Mouse (Mus musculus): ENCODE data around the gene Umad1. TPM values are rescaled to one million over a fixed set of nuclear protein-coding genes. Genes with fewer than 3 reads are reported as not detected.

The Umad1 gene
- polyA plus RNA-seq, 1 experiment from 2014 or later: 30.0 TPM

GRCm38 (mm10) chr6:8373051-8373450 is 114.0 kb downstream of the Umad1 start:
- no peak for ATAC-seq (ENCODE audit: insufficient read depth, low FRiP score)
- Histone ChIP-seq H3K4me1 (ENCODE audit: control insufficient read depth, insufficient read depth, low read length) (no peaks in the 10 kb centered on the region), H3K9ac (ENCODE audit: low read length) (no peak overlapping the region), H3K36me3 (ENCODE audit: control insufficient read depth, insufficient read depth, low read length) (no peaks in the 10 kb centered on the region), H3K4me3 (replicated peaks; ENCODE audit: low read length) (no peak overlapping the region), H3K27me3 (ENCODE audit: control insufficient read depth, insufficient read depth, low read length) (no peaks in the 10 kb centered on the region), H3K9me3 (replicated peaks; ENCODE audit: control insufficient read depth, low read length) (no peaks in the 10 kb centered on the region), H3K4me2 (ENCODE audit: low read depth, low read length) (no peak overlapping the region), H3K27ac (ENCODE audit: low read length) (no peak overlapping the region)
- WGBS: 64% methylated on average over 2 of the region's 2 CpGs

- ATAC-seq (ENCODE audit: insufficient read depth, low FRiP score): no peak
- Histone ChIP-seq H3K27ac (ENCODE audit: low read length) (no peak overlapping the region), H3K27me3 (ENCODE audit: control insufficient read depth, insufficient read depth, low read length) (no peaks in the 10 kb centered on the region), H3K9ac (ENCODE audit: low read length) (no peak overlapping the region), H3K4me2 (ENCODE audit: low read depth, low read length) (no peak overlapping the region), H3K4me1 (ENCODE audit: control insufficient read depth, insufficient read depth, low read length) (no peaks in the 10 kb centered on the region), H3K4me3 (replicated peaks; ENCODE audit: low read length) (no peak overlapping the region), H3K9me3 (replicated peaks; ENCODE audit: control insufficient read depth, low read length) (no peaks in the 10 kb centered on the region), H3K36me3 (ENCODE audit: control insufficient read depth, insufficient read depth, low read length) (no peaks in the 10 kb centered on the region)
- 57% methylated on average over 8 of the region's 8 CpGs for WGBS
These were observed 114.8 kb downstream of the Umad1 start for GRCm38 (mm10) chr6:8373851-8374250.

- WGBS: 69% methylated on average over 6 of the region's 6 CpGs
- Histone ChIP-seq H3K36me3 (ENCODE audit: control insufficient read depth, insufficient read depth, low read length) (no peaks in the 10 kb centered on the region), H3K27me3 (ENCODE audit: control insufficient read depth, insufficient read depth, low read length) (no peaks in the 10 kb centered on the region), H3K4me2 (ENCODE audit: low read depth, low read length) (no peak overlapping the region), H3K27ac (ENCODE audit: low read length) (no peak overlapping the region), H3K9ac (ENCODE audit: low read length) (no peak overlapping the region), H3K9me3 (replicated peaks; ENCODE audit: control insufficient read depth, low read length) (no peaks in the 10 kb centered on the region), H3K4me3 (replicated peaks; ENCODE audit: low read length) (no peak overlapping the region), H3K4me1 (ENCODE audit: control insufficient read depth, insufficient read depth, low read length) (no peaks in the 10 kb centered on the region)
- ATAC-seq (ENCODE audit: insufficient read depth, low FRiP score): no peak
These were observed 115.2 kb downstream of the Umad1 start for GRCm38 (mm10) chr6:8374290-8374689.

- Histone ChIP-seq H3K4me3 (replicated peaks; ENCODE audit: low read length) (no peak overlapping the region), H3K27me3 (ENCODE audit: control insufficient read depth, insufficient read depth, low read length) (no peaks in the 10 kb centered on the region), H3K27ac (ENCODE audit: low read length) (no peak overlapping the region), H3K4me1 (ENCODE audit: control insufficient read depth, insufficient read depth, low read length) (no peaks in the 10 kb centered on the region), H3K4me2 (ENCODE audit: low read depth, low read length) (no peak overlapping the region), H3K9ac (ENCODE audit: low read length) (no peak overlapping the region), H3K9me3 (replicated peaks; ENCODE audit: control insufficient read depth, low read length) (no peaks in the 10 kb centered on the region), H3K36me3 (ENCODE audit: control insufficient read depth, insufficient read depth, low read length) (no peaks in the 10 kb centered on the region)
- 89% methylated on average over 4 of the region's 4 CpGs for WGBS
- ATAC-seq (ENCODE audit: insufficient read depth, low FRiP score): no peak
These were observed 115.6 kb downstream of the Umad1 start for GRCm38 (mm10) chr6:8374712-8375111.

- Histone ChIP-seq H3K9me3 (replicated peaks; ENCODE audit: control insufficient read depth, low read length) (no peaks in the 10 kb centered on the region), H3K4me2 (ENCODE audit: low read depth, low read length) (no peak overlapping the region), H3K4me1 (ENCODE audit: control insufficient read depth, insufficient read depth, low read length) (no peaks in the 10 kb centered on the region), H3K27me3 (ENCODE audit: control insufficient read depth, insufficient read depth, low read length) (no peaks in the 10 kb centered on the region), H3K4me3 (replicated peaks; ENCODE audit: low read length) (no peak overlapping the region), H3K36me3 (ENCODE audit: control insufficient read depth, insufficient read depth, low read length) (no peaks in the 10 kb centered on the region), H3K9ac (ENCODE audit: low read length) (no peak overlapping the region), H3K27ac (ENCODE audit: low read length) (no peak overlapping the region)
- ATAC-seq (ENCODE audit: insufficient read depth, low FRiP score): no peak
- WGBS: 92% methylated on average over 5 of the region's 5 CpGs
These were observed 117.3 kb downstream of the Umad1 start for GRCm38 (mm10) chr6:8376351-8376750.

- H3K9ac ChIP-seq (ENCODE audit: low read length): no peak overlapping the region
- no peak overlapping the region for H3K4me3 ChIP-seq (replicated peaks; ENCODE audit: low read length)
- ATAC-seq (ENCODE audit: insufficient read depth, low FRiP score): no peak
- no peaks in the 10 kb centered on the region for H3K36me3 ChIP-seq (ENCODE audit: control insufficient read depth, insufficient read depth, low read length)
- H3K27ac ChIP-seq (ENCODE audit: low read length): no peak overlapping the region
- H3K27me3 ChIP-seq (ENCODE audit: control insufficient read depth, insufficient read depth, low read length): no peaks in the 10 kb centered on the region
- no peak overlapping the region for H3K4me2 ChIP-seq (ENCODE audit: low read depth, low read length)
- WGBS: 89% methylated on average over 8 of the region's 8 CpGs
- H3K4me1 ChIP-seq (ENCODE audit: control insufficient read depth, insufficient read depth, low read length): no peaks in the 10 kb centered on the region
- no peaks in the 10 kb centered on the region for H3K9me3 ChIP-seq (replicated peaks; ENCODE audit: control insufficient read depth, low read length)
These were observed 118.6 kb downstream of the Umad1 start for GRCm38 (mm10) chr6:8377667-8378066.

- Histone ChIP-seq H3K4me1 (ENCODE audit: control insufficient read depth, insufficient read depth, low read length) (0 out of 2 replicates have a peak, but pooled peaks cover 2% of the 10 kb centered on the region), H3K4me2 (ENCODE audit: low read depth, low read length) (no peak overlapping the region), H3K36me3 (ENCODE audit: control insufficient read depth, insufficient read depth, low read length) (no peaks in the 10 kb centered on the region), H3K9ac (ENCODE audit: low read length) (no peak overlapping the region), H3K27ac (ENCODE audit: low read length) (no peak overlapping the region), H3K27me3 (ENCODE audit: control insufficient read depth, insufficient read depth, low read length) (no peaks in the 10 kb centered on the region), H3K9me3 (replicated peaks; ENCODE audit: control insufficient read depth, low read length) (no peaks in the 10 kb centered on the region), H3K4me3 (replicated peaks; ENCODE audit: low read length) (no peak overlapping the region)
- WGBS: 92% methylated on average over 2 of the region's 2 CpGs
- ATAC-seq (ENCODE audit: insufficient read depth, low FRiP score): no peak
These were observed 130.2 kb downstream of the Umad1 start for GRCm38 (mm10) chr6:8389307-8389706.

- H3K27ac ChIP-seq (ENCODE audit: low read length): no peak overlapping the region
- 87% methylated on average over 6 of the region's 6 CpGs for WGBS
These were observed 131.2 kb downstream of the Umad1 start for GRCm38 (mm10) chr6:8390296-8390695.

GRCm38 (mm10) chr6:8390935-8391334 is 131.8 kb downstream of the Umad1 start:
- Histone ChIP-seq H3K4me3 (replicated peaks; ENCODE audit: low read length) (no peak overlapping the region), H3K36me3 (ENCODE audit: control insufficient read depth, insufficient read depth, low read length) (no peaks in the 10 kb centered on the region), H3K27ac (ENCODE audit: low read length) (no peak overlapping the region), H3K9me3 (replicated peaks; ENCODE audit: control insufficient read depth, low read length) (no peaks in the 10 kb centered on the region), H3K27me3 (ENCODE audit: control insufficient read depth, insufficient read depth, low read length) (no peaks in the 10 kb centered on the region), H3K4me1 (ENCODE audit: control insufficient read depth, insufficient read depth, low read length) (0 out of 2 replicates have a peak, but pooled peaks cover 2% of the 10 kb centered on the region), H3K4me2 (ENCODE audit: low read depth, low read length) (no peak overlapping the region), H3K9ac (ENCODE audit: low read length) (no peak overlapping the region)
- 84% methylated on average over 2 of the region's 2 CpGs for WGBS
- ATAC-seq (ENCODE audit: insufficient read depth, low FRiP score): no peak

More at GRCm38 (mm10) chr6:8390296-8390695, 131.2 kb downstream of the Umad1 start:
- H3K36me3 ChIP-seq (ENCODE audit: control insufficient read depth, insufficient read depth, low read length): no peaks in the 10 kb centered on the region
- H3K4me3 ChIP-seq (replicated peaks; ENCODE audit: low read length): no peak overlapping the region
- no peaks in the 10 kb centered on the region for H3K9me3 ChIP-seq (replicated peaks; ENCODE audit: control insufficient read depth, low read length)
- no peaks in the 10 kb centered on the region for H3K27me3 ChIP-seq (ENCODE audit: control insufficient read depth, insufficient read depth, low read length)
- no peak overlapping the region for H3K4me2 ChIP-seq (ENCODE audit: low read depth, low read length)
- no peak overlapping the region for H3K9ac ChIP-seq (ENCODE audit: low read length)
- ATAC-seq (ENCODE audit: insufficient read depth, low FRiP score): no peak
- 0 out of 2 replicates have a peak, but pooled peaks cover 2% of the 10 kb centered on the region for H3K4me1 ChIP-seq (ENCODE audit: control insufficient read depth, insufficient read depth, low read length)

- Histone ChIP-seq H3K9ac (ENCODE audit: low read length) (no peak overlapping the region), H3K9me3 (replicated peaks; ENCODE audit: control insufficient read depth, low read length) (no peaks in the 10 kb centered on the region), H3K36me3 (ENCODE audit: control insufficient read depth, insufficient read depth, low read length) (no peaks in the 10 kb centered on the region), H3K4me3 (replicated peaks; ENCODE audit: low read length) (no peak overlapping the region), H3K4me1 (ENCODE audit: control insufficient read depth, insufficient read depth, low read length) (0 out of 2 replicates have a peak, but pooled peaks cover 2% of the 10 kb centered on the region), H3K27ac (ENCODE audit: low read length) (no peak overlapping the region), H3K4me2 (ENCODE audit: low read depth, low read length) (no peak overlapping the region), H3K27me3 (ENCODE audit: control insufficient read depth, insufficient read depth, low read length) (no peaks in the 10 kb centered on the region)
- 51% methylated on average over 4 of the region's 4 CpGs for WGBS
- ATAC-seq (ENCODE audit: insufficient read depth, low FRiP score): no peak; the same call in 1 of the 2 replicates
These were observed 133.9 kb downstream of the Umad1 start for GRCm38 (mm10) chr6:8393029-8393428.

All from stomach, embryonic 16.5 days (tissue).